Mouse (Mus musculus): ENCODE results near the gene Aph1a. TPM values are rescaled to one million over a fixed set of nuclear protein-coding genes. Genes with fewer than 3 reads are reported as not detected.

Gene Aph1a
- total and polyA plus RNA-seq, 3 experiments = 110 to 170 TPM; not detected in 1

DNA sequence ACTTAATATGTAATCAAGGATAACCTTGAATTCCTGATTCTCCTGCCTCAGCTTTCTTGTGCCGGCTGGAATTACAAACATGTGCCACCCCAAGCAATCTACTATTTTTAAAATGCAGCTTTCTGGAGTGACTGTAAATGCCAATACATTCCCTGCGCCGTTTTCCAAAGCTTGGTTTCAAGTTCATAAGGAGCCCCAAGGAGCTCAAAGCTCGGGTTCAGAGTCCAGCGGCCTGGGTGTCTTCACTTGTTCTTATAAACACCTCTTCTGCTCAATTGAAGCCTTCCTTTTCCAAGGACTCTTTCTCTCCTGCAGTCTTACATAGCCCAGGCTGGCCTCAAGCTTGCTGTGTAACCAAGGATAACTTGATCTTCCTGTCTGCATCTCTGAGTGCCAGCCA, 27.7 kb upstream of the Aph1a start:
- no peak for DNase-seq (ENCODE audit: low read depth, low spot score)
- Histone ChIP-seq H3K4me3 (ENCODE audit: control insufficient read depth in 1 of 2, insufficient read depth in 1 of 2, low read depth in 2 of 2, low read length in 2 of 2) (no peak overlapping the region), H3K36me3 (ENCODE audit: control insufficient read depth in 1 of 2, insufficient read depth in 2 of 2, low read length in 2 of 2) (peaks cover 3 to 9% of the 10 kb centered on the region in 2 experiments), H3K4me1 (ENCODE audit: control insufficient read depth in 1 of 2, insufficient read depth in 2 of 2, low read length in 2 of 2) (peaks cover 4% of the 10 kb centered on the region in 2 experiments), H3K79me2 (ENCODE audit: control insufficient read depth, insufficient read depth, low read length, poor library complexity) (peaks cover 13% of the 10 kb centered on the region), H3K27ac (ENCODE audit: control insufficient read depth, low read depth, low read length) (no peak overlapping the region), H3K27me3 (ENCODE audit: control insufficient read depth in 1 of 2, insufficient read depth in 2 of 2, low read length in 2 of 2) (no peaks in the 10 kb centered on the region), H3K9ac (ENCODE audit: control insufficient read depth, low read depth, low read length, poor library complexity, severe bottlenecking) (no peak overlapping the region), H3K9me3 (replicated peaks; ENCODE audit: insufficient read depth, low read length) (no peaks in the 10 kb centered on the region)
- 0 out of 4 replicates have a peak, but pooled peaks of 1 of the 2 experiments have one; percentile 20 for TF ChIP-seq POLR2A (IDR thresholded peaks at IDR 0.05; ENCODE audit: control insufficient read depth in 1 of 2, insufficient read depth in 1 of 2, low read depth in 1 of 2, low read length in 2 of 2, poor library complexity in 1 of 2)
- no peak for TF ChIP-seq ZNF384 (IDR thresholded peaks at IDR 0.05; ENCODE audit: low read depth, low read length)

DNA sequence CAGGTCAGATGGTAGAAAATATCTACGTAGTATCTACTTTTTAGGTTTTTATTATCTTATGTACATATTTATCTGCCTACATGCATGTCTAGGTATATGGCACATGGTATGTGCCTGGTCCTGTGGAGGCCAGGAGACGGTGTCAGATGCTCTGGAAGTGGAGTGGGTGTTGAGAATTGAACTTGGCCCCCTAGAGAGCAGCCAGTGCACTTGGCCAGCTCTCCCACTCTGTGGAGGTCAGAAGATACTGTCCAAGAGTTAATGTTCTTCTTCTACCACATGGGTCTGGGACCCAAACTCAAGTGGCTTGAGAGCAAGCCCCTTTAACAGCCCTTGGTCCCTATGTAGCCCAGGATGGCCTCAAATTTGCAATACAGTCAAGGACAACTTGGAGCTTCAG, 26.4 kb upstream of the Aph1a start:
- Histone ChIP-seq H3K27ac (ENCODE audit: control insufficient read depth, low read depth, low read length) (no peak overlapping the region), H3K4me3 (ENCODE audit: control insufficient read depth in 1 of 2, insufficient read depth in 1 of 2, low read depth in 2 of 2, low read length in 2 of 2) (no peak overlapping the region), H3K4me1 (ENCODE audit: control insufficient read depth in 1 of 2, insufficient read depth in 2 of 2, low read length in 2 of 2) (peaks cover 4% of the 10 kb centered on the region in 2 experiments), H3K9me3 (replicated peaks; ENCODE audit: insufficient read depth, low read length) (no peaks in the 10 kb centered on the region), H3K36me3 (ENCODE audit: control insufficient read depth in 1 of 2, insufficient read depth in 2 of 2, low read length in 2 of 2) (peaks cover 3 to 11% of the 10 kb centered on the region in 2 experiments), H3K79me2 (ENCODE audit: control insufficient read depth, insufficient read depth, low read length, poor library complexity) (peaks cover 22% of the 10 kb centered on the region), H3K9ac (ENCODE audit: control insufficient read depth, low read depth, low read length, poor library complexity, severe bottlenecking) (no peak overlapping the region), H3K27me3 (ENCODE audit: control insufficient read depth in 1 of 2, insufficient read depth in 2 of 2, low read length in 2 of 2) (no peaks in the 10 kb centered on the region)
- no peak for DNase-seq (ENCODE audit: low read depth, low spot score)
- TF ChIP-seq UBTF (IDR thresholded peaks at IDR 0.05; ENCODE audit: borderline replicate concordance, insufficient read depth, low read depth, low read length) = no peak
- no peak for TF ChIP-seq TCF12 (IDR thresholded peaks at IDR 0.05; ENCODE audit: low read depth, low read length)
- TF ChIP-seq BHLHE40 (IDR thresholded peaks at IDR 0.05; ENCODE audit: borderline replicate concordance, low read depth, low read length) = no peak

DNA sequence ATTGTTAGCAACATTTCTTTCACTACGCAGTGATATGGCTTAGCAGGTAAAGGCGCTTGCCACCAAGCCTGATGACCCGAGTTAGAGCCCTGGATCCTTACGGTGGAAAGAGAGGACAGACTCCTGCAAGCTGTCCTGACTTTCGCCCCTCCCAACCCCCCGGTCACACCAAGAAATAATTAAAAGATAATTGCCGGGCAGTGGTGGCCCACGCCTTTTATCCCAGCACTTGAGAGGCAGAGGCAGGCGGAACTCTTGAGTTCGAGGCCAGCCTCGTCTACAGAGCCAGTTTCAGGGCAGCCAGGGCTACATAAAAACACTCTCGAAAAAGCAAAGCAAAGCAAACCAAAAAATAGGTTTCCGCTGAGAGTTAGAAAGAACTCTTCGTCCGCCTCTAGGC, 22.8 kb upstream of the Aph1a start:
- Histone ChIP-seq H3K9ac (ENCODE audit: control insufficient read depth, low read depth, low read length, poor library complexity, severe bottlenecking) (peak overlapping the region; percentile 83), H3K36me3 (ENCODE audit: control insufficient read depth in 1 of 2, insufficient read depth in 2 of 2, low read length in 2 of 2) (peaks cover 3 to 17% of the 10 kb centered on the region in 2 experiments), H3K79me2 (ENCODE audit: control insufficient read depth, insufficient read depth, low read length, poor library complexity) (peaks cover 37% of the 10 kb centered on the region), H3K4me1 (ENCODE audit: control insufficient read depth in 1 of 2, insufficient read depth in 2 of 2, low read length in 2 of 2) (peaks cover 4 to 8% of the 10 kb centered on the region in 2 experiments), H3K9me3 (replicated peaks; ENCODE audit: insufficient read depth, low read length) (no peaks in the 10 kb centered on the region), H3K4me3 (ENCODE audit: control insufficient read depth in 1 of 2, insufficient read depth in 1 of 2, low read depth in 2 of 2, low read length in 2 of 2) (peak overlapping the region; percentile 75 to 80), H3K27me3 (ENCODE audit: control insufficient read depth in 1 of 2, insufficient read depth in 2 of 2, low read length in 2 of 2) (no peaks in the 10 kb centered on the region), H3K27ac (ENCODE audit: control insufficient read depth, low read depth, low read length) (peak overlapping the region; percentile 85)
- DNase-seq (ENCODE audit: low read depth, low spot score) = no peak
- no peak for TF ChIP-seq NELFE (IDR thresholded peaks at IDR 0.05; ENCODE audit: low read depth, low read length)
- no peak for TF ChIP-seq MAFK (IDR thresholded peaks at IDR 0.05; ENCODE audit: borderline replicate concordance, low read depth, low read length)
- no peak for TF ChIP-seq CHD1 (IDR thresholded peaks at IDR 0.05; ENCODE audit: low read depth, low read length)
- TF ChIP-seq SMC3 (IDR thresholded peaks at IDR 0.05; ENCODE audit: low read depth, low read length) = no peak
- TF ChIP-seq ZNF384 (IDR thresholded peaks at IDR 0.05; ENCODE audit: low read depth, low read length) = no peak
- TF ChIP-seq JUND (IDR thresholded peaks at IDR 0.05; ENCODE audit: low read depth, low read length) = 0 out of 2 replicates have a peak, but pooled peaks have one; percentile 11
- TF ChIP-seq CHD2 (IDR thresholded peaks at IDR 0.05; ENCODE audit: low read length) = no peak
- TF ChIP-seq UBTF (IDR thresholded peaks at IDR 0.05; ENCODE audit: borderline replicate concordance, insufficient read depth, low read depth, low read length) = no peak
